Mouse (Mus musculus): ENCODE results near the gene Mgea5. TPM values are rescaled to one million over a fixed set of nuclear protein-coding genes. Genes with fewer than 3 reads are reported as not detected.

Gene Mgea5
- 22.4 and 34.7 TPM in 2 replicates for polyA plus RNA-seq (2021; fragmentation: Nextera tagmentation)
- long read RNA-seq, experiment 1, full-length matches to known transcripts: 22 of 111 reads
- long read RNA-seq, experiment 1, partial matches to known transcripts: 46 of 111 reads
- long read RNA-seq, experiment 1, other reads (novel, unspliced or antisense): 43 of 111 reads
- long read RNA-seq, experiment 2, partial matches to known transcripts: 23 of 61 reads
- long read RNA-seq, experiment 2, other reads (novel, unspliced or antisense): 37 of 61 reads

GRCm38 (mm10) chr19:45783181-45783932 lies at the start of gene Mgea5:
Mgea5 (minus strand) TSS chr19:45783837.

GRCm38 (mm10) chr19:45815831-45816405 lies 32.3 kb upstream of the Mgea5 start, which contains the start of gene Kcnip2:
Kcnip2 (minus strand) TSS chr19:45816061.

GRCm38 (mm10) chr19:45749243-45750043 lies 34.2 kb downstream of the Mgea5 start, which contains the start of gene Npm3:
Npm3 (minus strand) TSS chr19:45749591.

GRCm38 (mm10) chr19:45742218-45742983 lies 41.2 kb downstream of the Mgea5 start, which contains the start of gene Fgf8:
Fgf8 (minus strand) TSS chr19:45742915.

Other genes starting within 250 kb of the Mgea5 start
- 13.0 and 16.8 TPM in 2 replicates for gene Poll, start 223.3 kb downstream of the Mgea5 start, polyA plus RNA-seq (2021; fragmentation: Nextera tagmentation)
- gene Gm17018, start 223.2 kb downstream of the Mgea5 start, polyA plus RNA-seq (2021; fragmentation: Nextera tagmentation): 167 and 207 TPM in 2 replicates
- gene Fbxw4, start 123.5 kb downstream of the Mgea5 start, polyA plus RNA-seq (2021; fragmentation: Nextera tagmentation): 7.8 and 8.6 TPM in 2 replicates
- gene Fgf8, start 40.9 kb downstream of the Mgea5 start, polyA plus RNA-seq (2021; fragmentation: Nextera tagmentation): not detected in 2 replicates
- gene Npm3, start 34.2 kb downstream of the Mgea5 start, polyA plus RNA-seq (2021; fragmentation: Nextera tagmentation): 4.1 and 4.3 TPM in 2 replicates
- gene Kcnip2, start 32.2 kb upstream of the Mgea5 start, polyA plus RNA-seq (2021; fragmentation: Nextera tagmentation): 25.3 and 82.7 TPM in 2 replicates
- 8.4 and 13.1 TPM in 2 replicates for gene Armh3, start 214.7 kb upstream of the Mgea5 start, polyA plus RNA-seq (2021; fragmentation: Nextera tagmentation)
- gene Hps6, start 219.7 kb upstream of the Mgea5 start, polyA plus RNA-seq (2021; fragmentation: Nextera tagmentation): 5.5 and 7.0 TPM in 2 replicates

Measured in left cerebral cortex, adult 6 months (tissue).